Mouse (Mus musculus): Measurements from ENCODE around the gene Ceacam16. TPM values are rescaled to one million over a fixed set of nuclear protein-coding genes. Genes with fewer than 3 reads are reported as not detected.

The Ceacam16 gene
- polyA plus RNA-seq (2017; shearing (Covaris generic)): 0.21 TPM

DNA sequence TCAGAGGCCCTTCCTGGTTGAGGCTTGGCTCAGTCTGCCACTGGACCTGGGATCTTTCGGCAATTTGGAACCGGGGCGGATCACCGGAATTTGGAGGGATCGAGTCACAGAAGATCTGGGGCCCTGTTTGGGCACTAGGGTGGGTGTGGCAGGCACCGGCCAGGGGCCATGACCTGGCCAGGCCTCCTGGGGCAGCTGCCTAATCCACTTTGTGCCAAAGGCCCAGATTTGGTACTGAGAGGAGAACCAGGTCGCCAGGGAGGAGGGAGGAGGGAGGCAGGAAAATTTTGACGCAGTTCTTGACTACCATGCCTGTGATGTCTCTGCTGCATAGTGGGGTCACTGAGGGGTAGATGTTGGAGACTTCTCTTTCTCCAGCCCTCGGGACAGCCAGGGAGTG lies at the start of gene Ceacam16:
Gene Ceacam16 (minus strand): TSS at position 101 of the 400 bp plus-strand sequence.

DNA sequence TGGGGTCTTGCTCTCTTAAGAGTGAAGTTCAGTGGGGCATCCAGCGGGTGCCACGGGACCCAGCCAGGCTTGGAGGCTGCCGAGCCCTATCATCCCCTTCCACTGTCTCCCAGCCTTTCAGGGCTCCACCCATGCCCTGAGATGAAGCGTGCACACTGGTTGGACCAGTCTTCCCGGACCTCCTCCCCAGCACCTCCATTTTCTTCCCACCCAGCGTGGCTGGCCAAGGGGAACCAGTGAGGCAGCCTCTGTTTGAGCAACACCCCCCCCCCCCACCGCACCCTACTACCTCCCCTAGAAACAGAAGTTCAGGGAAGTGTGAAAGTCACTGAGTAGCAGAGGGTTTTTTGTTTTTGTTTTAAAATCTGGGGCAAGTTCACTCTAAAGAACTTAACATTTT lies 26.8 kb upstream of the Ceacam16 start, which contains the start of gene Ceacam19:
Gene Ceacam19 (minus strand): TSS at position 117 of the 400 bp plus-strand sequence.

DNA sequence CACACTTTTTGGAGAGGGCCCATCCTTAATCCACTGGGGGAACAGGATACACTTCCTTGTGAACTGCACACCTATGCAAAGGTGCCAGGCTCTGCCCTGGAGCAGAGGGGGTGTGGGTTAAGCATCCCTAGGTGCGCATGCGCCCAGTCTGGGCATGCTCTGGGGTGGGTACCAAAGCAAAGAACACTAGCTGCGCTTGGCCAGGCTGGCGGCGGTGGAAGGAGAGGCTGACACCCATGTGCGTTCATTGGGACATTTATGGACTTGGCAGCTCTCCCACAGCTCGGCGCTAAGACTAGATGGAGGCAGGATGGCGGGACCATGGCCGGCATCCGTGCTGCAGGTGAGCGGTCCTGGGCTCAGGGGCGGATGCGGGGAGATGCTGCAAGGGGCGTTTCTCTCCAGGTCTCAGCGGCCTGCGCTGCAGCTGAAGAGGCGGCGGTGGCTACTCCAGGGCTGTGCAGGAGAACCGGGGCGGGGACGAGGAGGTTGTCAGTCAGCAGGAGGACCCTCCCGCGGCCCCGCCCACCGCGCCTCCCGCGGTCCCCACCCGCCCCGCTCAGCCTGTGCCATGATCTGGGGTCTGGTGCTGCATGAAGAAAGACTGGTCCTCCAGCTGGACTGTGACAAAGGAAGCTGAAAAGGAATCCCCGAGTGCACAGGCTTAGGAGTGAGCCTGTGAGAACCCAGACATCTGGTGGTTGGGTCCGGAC lies 9.1 kb downstream of the Ceacam16 start, which contains the start of gene Gm19345:
Gene Gm19345 (plus strand): TSS at position 146 of the 713 bp plus-strand sequence.

DNA sequence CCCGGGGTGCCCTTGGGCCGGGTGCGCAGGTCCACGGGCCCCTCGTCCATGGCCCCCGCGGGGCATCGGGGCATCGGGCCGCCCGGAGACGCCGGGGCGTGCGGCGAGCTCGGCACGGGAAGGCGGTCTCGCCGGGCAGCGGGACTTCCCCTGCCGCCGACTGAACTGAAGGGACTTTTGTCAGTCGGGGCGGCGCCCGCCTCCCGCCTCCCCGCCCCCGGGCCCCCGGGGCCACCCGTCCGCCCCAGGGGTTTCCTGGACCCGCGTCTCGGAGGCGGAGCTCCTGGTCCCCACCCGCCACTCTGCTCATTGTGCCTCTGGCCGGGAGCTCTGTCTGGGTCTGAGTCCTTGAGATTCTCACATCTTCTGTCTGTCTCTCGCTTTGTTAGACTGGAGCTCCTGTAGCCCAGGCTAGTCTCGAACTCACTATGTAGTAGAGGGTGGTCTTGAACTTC lies 38.5 kb downstream of the Ceacam16 start, which contains the start of gene Bcl3:
Gene Bcl3 (minus strand): TSS at position 167 of the 455 bp plus-strand sequence.

Other genes starting within 250 kb of the Ceacam16 start
- 16.2 TPM for gene Relb, start 231.9 kb downstream of the Ceacam16 start, polyA plus RNA-seq (2017; shearing (Covaris generic))
- 130 TPM for gene Clptm1, start 196.3 kb downstream of the Ceacam16 start, polyA plus RNA-seq (2017; shearing (Covaris generic))
- not detected for gene Apoc2, start 183.4 kb downstream of the Ceacam16 start, polyA plus RNA-seq (2017; shearing (Covaris generic))
- not detected for gene Gm44805, start 179.9 kb downstream of the Ceacam16 start, polyA plus RNA-seq (2017; shearing (Covaris generic))
- not detected for gene Apoc4, start 179.8 kb downstream of the Ceacam16 start, polyA plus RNA-seq (2017; shearing (Covaris generic))
- gene Apoc1, start 168.6 kb downstream of the Ceacam16 start, polyA plus RNA-seq (2017; shearing (Covaris generic)): not detected
- 12.7 TPM for gene Apoe, start 162.1 kb downstream of the Ceacam16 start, polyA plus RNA-seq (2017; shearing (Covaris generic))
- 12.9 TPM for gene Tomm40, start 145.9 kb downstream of the Ceacam16 start, polyA plus RNA-seq (2017; shearing (Covaris generic))
- gene Nectin2, start 110.8 kb downstream of the Ceacam16 start, polyA plus RNA-seq (2017; shearing (Covaris generic)): 1.1 TPM
- 13.5 TPM for gene Bcam, start 90.3 kb downstream of the Ceacam16 start, polyA plus RNA-seq (2017; shearing (Covaris generic))
- not detected for gene Cblc, start 64.5 kb downstream of the Ceacam16 start, polyA plus RNA-seq (2017; shearing (Covaris generic))
- gene Bcl3, start 38.5 kb downstream of the Ceacam16 start, polyA plus RNA-seq (2017; shearing (Covaris generic)): 10.3 TPM
- gene Gm19345, start 9.3 kb downstream of the Ceacam16 start, polyA plus RNA-seq (2017; shearing (Covaris generic)): 0.29 TPM
- gene Ceacam19, start 26.7 kb upstream of the Ceacam16 start, polyA plus RNA-seq (2017; shearing (Covaris generic)): not detected
- 46.5 TPM for gene Pvr, start 59.9 kb upstream of the Ceacam16 start, polyA plus RNA-seq (2017; shearing (Covaris generic))
- gene Igsf23, start 89.5 kb upstream of the Ceacam16 start, polyA plus RNA-seq (2017; shearing (Covaris generic)): 35.0 TPM
- gene Ceacam20, start 104.1 kb upstream of the Ceacam16 start, polyA plus RNA-seq (2017; shearing (Covaris generic)): not detected
- gene Nlrp9b, start 130.2 kb upstream of the Ceacam16 start, polyA plus RNA-seq (2017; shearing (Covaris generic)): not detected
- gene Vmn1r91, start 238.4 kb upstream of the Ceacam16 start, polyA plus RNA-seq (2017; shearing (Covaris generic)): 0.10 TPM